Mouse (Mus musculus) frontal cortex, postnatal 14 days (tissue): ENCODE measurements around the gene Cc2d2a.

Experiments used
- DNase-seq, 2 experiments: peaks; one replicate each; pipeline ENCODE4 v3.0.0; 2022; ENCODE audit warnings: low spot score in 2 of 2

Cc2d2a gene

DNA sequence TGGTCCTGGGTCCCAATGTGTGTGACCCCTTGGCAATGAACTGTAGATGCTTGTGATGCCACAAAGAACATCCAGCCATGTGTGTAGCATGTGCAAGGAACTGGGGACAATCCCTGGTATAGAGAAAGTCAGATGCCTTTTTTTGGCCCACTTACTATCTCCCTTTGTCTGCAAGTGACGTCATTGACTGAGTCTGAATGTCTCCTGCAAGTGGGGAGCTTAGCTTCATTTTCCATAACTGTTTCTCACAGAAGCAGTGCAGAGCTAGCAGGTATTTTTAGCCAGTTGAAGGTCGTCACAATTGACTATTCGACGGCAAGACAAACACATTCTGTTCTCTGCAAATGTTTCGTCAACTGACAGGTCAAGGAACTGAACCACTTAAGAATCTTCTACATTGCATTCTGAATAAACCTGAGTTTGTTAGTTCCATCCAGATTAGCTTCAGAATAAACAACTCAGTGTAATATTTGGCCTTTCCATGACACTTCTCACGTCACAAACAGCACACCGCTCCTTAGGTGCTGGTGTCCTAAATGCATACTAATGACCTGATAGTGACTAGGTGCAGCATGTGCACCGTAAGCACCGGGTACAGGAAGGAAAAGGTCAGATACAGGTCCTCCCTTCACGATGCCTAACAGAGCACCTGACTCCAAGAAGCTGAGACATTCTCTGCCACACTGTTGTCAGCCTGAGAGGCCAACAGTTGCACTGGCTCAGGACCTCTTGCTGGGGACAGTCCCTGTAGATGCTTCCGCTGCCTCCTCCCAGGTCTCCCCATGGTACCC is 66.4 kb downstream of the Cc2d2a start:
- no peak for DNase-seq

DNA sequence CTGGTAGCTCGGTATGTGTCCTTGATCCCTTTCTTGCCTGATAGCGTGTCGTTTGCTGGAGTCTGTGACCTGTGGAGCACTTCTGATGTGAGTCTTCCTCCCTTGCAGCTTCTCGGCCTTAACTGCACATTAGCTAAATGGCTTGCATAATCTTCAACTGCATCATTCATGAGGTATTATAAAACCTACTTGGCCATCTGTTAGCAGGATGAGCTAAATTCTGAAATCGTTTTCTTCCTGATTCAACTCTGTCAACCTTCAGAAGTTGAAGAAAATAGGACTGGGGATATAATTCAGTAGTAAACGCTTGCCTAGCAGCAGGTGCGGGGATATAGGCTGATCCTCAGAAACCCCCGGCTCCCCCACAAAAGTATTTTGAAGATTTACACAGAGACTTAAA is 70.2 kb downstream of the Cc2d2a start:
- no peak for DNase-seq

DNA sequence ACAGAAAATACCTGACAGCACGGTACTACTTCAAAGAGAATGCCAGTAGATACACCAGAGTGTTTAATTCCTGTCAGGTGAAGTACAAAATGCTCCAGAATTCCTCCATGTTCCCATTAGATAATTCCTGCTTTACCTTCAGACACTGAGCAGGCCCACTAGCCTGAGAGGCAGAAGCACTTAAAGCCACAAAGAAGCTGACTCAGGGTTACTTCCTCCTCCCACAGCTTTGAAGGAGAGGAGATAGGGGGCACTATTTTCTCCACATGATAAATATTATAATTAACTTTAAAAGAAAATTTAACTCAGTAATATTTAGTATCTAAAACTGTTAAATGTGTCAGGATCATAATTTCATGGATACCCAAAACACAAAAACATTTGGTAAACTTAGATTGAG is 82.0 kb downstream of the Cc2d2a start:
- DNase-seq = no peak

DNA sequence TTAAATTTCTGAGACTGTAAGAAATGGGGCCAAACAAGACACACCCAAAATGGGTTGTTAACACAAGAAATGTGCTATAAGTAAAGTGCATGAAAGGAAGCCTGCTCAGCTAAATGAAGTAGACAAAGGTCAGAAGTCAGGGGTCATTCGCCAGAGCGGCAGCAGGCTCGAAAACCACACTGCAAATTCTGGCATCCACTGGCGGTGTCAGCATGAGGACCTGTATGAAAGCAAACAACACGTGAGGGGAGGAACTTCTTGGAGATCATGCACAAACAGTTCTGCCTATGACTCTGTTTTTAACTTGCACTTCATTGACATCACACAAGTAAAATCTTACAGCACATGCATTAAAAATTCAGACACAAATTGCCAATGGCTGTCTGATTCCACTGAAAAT is 83.0 kb downstream of the Cc2d2a start:
- DNase-seq = no peak

DNA sequence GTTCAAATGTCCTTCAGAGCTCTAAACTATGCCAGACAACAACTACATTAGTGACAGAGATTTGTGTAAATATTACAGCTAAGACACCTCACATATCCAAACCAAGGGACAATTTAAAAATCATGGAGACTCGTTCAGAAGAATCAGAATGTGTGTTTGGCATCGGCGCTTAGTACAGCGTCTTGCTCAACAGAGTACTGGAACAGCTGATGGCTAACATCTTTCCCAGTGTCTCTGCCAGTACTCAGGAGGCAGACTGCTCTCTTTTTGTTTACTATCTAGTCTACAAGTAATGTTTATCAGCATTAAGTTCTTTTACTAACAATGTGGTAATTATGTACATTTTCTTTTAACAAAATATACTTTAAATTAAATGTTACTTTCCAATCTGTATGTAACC is 85.9 kb downstream of the Cc2d2a start:
- no peak for DNase-seq

DNA sequence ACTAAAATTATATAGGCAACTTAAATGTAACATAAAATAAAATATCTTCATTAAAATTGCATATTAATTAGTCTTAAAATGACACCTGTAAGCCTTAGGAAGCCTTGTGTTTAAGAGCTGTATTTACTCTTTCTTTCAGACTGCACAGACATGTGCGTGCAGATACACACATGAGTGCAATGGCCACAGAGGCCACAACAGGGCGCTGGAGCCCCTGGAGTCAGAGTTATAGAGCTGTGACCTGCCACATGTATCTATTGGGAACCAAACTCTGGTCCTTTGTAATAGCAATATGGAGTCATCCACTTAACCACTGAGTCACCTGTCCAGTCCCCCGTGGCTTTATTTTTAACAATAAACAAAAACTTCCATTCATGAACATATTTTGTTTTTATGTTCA is 86.9 kb downstream of the Cc2d2a start:
- DNase-seq = no peak

DNA sequence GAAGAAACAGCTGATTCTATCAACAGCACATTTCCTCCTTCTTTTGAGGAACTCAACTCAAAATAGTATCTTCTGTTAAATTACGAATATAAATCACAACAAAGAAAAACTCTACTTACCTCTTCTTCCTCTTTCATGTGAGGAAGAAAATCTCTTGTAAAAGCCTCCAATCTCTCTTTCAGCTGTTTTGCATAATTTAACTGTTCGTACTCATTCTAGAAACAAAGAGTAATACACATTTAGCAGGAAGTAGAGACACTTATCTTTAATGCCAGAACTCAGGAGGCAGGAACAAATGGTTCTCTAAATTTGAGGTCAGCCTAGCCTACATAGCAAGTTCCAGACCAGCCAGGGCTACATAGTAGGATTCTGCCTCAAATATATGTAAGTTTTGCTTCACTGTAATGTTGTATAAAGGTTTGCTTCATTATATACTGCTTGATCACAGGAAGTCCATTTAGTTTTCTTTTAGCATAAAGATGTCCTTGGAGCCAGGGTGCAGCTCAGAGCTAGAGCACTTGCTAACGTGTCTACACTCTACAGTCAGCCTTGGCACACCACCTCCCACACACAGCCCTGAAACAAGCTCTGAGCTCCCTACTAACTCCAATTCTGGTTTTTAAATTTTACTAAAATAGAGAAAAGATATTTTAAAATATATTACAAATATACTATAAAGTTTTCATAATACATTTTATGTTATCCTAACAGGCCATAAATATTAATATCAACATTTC is 108.6 kb downstream of the Cc2d2a start:
- DNase-seq = no peak

DNA sequence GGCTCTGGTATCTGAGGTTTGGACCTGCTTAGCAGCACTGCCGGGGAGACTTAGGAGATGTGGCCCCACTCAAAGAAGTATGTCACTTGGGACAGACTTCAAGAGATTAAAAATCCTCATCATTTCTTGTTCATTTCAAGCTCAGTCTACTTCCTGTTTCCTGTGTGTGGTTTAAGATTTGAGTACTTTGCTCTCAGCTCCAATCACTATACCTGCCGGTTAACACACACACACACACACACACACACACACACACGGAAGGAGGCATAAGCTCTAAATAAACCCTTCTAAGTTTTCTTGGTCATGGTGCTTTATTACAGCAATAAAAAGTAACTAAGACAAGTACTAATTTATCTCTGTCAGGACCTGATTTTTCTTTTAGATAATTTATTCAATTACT is 109.4 kb downstream of the Cc2d2a start:
- DNase-seq = no peak

DNA sequence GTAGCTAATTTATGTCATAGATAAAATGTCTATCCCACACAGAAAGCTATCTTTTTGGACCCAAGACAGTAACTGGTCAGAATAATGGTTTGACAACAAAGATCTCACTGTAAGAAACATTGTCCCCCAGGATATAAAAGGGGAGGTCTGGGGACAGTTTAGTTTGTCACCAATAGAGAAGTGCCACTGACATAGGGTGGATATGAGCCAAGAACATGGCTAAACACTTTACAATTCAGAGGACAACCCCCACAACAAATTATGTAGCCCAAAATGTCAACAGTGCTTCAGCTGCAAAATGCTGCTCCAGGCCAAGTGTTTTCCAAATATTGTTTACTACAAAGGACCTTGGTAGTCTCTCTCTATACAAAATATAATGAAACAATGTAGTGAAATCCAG is 114.3 kb downstream of the Cc2d2a start:
- DNase-seq = no peak

DNA sequence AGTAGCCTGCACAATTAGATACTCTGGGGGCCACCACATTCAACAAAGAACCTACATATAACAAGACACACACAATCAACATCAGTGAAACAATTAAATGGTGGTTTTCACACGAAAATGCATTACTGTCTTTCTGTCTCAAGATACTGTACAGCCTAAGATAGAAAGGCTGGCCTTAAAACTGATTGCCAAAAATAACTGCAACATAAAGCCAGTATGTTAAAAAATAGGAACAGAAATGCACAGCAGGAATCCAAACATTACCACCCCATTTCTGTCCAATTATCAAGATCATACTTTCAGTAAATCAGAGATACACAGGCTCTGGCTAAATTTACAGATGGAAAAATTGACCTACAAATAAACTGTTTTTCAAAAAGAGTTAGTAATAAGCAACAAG is 114.8 kb downstream of the Cc2d2a start:
- DNase-seq = no peak

DNA sequence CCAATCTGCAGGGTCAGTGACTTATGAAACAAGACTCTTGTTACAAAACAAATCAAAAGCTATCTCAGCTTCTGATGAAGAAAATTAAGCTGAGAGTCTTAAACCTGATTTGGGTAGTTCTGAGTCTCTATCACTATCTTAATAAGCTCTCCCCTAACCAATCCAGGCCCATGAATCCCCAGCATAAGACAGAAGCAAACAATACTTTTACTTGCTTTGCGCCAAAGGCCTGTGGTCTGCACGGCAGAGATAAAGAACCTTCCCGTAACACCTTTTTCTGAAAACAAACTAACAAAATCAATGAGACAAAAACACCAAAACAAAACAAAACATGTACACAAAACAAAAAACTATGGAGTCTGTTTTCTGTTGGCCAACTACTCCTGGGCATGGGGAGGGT is 116.4 kb downstream of the Cc2d2a start:
- no peak for DNase-seq

DNA sequence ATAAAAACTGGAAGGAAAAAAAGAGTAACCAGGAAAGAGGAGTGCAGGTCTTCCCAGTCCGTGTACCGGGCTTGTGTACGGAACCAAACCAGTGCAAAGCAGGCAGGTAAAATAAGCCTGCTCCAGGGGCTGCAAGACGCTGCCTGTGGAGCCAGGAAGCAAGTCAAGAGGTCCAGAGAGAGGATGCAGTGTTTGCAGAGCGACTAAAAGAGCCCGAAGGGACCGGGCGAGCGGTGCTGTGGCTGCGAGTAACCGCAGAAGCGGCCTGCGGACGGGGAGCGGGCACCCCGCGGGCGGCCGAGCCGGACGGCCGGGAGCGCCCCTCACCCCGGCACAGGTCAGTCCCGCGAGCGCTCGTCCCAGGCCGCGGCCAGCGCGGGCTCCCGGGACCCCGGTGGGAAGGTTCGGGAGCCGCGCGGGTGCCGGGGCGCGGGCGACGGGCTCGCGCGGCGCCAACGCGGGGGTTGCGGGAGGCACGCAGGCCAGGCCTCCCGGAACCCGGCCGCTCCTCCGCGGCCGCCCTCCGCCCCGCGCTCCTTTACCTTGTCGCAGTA is 119.4 kb downstream of the Cc2d2a start:
- DNase-seq = peak; percentile 10 to 13

DNA sequence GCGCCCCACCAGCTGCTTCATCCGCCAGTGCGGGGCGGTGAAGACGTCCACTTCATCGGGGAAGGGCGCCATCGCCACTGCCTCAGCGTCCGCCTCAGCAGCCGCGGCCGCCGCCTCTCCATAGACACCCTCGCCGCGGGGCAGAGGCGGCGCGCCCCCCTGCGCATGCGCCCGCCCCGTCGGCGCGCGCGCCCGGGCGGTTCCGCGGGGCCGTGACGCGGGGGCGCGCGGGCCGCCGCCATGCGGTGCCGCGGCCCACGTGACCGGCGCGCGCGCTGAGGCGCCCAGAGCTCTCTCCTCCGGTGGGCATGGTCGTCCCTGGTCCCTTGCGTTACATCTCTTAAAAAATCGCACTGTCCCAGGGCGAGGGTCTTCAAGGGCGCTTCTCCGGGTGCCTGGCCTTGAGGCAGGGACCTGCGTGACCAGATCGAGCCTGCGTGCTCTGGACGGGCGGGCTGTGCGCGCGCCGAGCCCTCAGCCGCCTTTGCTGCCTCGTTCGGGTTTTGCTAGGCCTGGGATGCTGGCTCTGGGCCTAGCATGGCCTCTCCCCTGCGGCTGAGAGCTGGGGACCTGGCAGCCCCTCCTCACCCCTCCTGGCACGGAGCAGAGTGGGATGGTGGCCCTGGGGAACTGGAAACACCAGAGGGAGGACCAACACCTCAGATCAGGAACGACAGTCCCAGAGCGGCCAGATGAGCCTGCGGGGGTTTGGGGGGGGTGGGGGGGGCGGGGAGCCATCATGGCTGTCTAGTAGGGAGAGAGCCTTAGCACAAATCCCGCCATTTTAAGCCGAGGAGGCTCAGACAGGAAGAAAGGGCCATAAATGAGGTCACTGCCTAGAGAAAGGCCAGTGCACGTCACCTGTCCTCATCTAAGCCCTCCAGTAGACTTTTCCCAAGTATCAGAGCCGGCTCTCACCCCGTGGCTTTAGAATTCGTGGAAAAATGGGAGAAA is 120.1 kb downstream of the Cc2d2a start:
- peak; percentile 64 to 69 for DNase-seq

DNA sequence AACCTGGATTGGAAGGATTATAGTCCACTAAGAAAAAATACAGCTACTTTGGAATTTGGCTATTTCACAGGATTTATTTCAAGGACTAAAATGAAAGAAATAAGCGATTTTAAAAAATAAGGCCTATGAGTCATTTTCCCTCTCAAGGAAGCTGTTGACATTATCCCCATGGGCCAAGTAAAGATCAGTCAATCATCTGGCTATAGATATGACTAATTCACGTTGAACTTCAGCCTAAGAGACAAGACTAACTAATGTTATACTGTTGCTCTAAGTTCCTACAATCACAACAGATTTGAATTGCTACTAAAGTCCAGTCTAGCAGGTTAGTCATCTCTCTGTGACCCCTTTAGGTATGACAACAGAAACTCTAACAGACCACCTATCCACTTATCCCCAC is 121.8 kb downstream of the Cc2d2a start:
- no peak for DNase-seq

DNA sequence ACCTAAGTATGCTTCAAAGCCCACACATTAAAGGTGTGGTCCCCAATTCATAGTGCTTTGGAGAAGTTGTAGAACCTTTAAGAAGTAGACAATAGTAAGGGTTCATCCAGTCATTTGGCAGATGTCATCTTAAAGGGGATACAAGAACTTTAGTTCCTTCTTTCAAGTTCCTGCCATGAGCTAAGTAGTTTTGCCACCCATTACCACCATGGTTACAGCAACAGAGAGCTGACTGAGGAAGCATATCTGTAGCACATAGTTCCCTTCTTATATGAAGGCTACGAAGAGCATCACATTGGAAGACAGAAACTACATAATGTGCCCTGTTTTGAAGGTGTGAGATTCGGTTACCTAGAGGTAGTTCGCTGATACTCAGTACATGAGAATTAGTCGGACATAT is 124.5 kb downstream of the Cc2d2a start:
- DNase-seq = no peak

DNA sequence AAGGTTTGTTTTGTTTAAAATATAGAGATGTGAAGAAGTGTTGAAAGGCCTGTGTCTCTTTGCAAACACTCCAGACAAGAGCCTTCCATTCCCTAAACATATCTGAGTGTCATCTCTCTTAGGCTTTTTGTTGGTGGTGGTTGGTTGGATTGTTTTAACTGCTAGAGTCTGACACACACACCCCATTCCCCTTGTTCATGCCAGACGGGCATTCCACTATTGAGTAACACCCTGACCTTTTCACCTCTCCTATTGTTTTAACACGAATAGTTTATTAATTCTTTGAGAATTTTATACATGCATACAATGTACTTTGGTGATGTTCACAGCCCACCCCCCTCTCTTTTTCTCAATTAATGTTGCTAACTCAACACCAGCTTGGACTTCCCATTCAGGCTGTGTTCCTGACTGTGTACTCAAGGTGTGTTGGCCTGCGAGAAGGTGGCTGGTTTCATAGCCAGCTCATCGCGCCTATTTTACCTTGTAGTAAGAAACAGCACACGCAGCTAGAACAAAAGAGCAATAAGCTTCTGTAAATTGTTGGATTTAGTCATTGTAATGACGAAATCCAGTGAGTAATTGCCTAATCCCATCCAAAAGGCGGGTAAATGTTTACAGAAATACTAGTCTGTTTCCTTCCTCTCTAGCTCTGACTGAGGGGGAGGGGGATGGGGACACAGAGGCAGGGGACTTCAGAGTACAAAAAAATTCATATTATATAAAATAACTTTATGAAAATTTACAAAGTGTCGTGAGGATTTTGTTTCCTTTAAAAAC is 126.0 kb downstream of the Cc2d2a start:
- DNase-seq = no peak
